Mouse (Mus musculus): ENCODE results near the gene Cass4. TPM values are rescaled to one million over a fixed set of nuclear protein-coding genes. Genes with fewer than 3 reads are reported as not detected.

The Cass4 gene
- polyA plus RNA-seq, 1 experiment from 2014 or later = 0.26 TPM

DNA sequence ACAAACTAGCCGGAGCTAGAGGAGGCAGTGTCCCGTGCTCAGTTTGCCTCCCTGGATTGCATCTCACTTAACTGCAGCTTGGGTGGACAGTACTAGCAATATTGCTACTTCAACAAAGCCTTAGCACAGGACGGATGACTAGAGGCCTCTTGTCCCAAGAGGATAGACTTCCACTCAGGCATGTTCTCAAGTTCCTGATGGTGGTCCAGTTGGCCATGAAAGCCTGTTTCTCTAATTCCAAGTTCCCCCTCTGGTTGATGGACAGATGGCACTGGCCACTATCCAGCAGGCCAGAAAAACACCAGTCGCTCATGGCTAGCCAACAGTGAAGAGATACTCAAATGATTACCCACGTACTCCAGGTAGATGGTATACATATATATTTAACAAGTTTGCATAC, 37.8 kb upstream of the Cass4 start:
- Histone ChIP-seq H3K27me3 (no peaks in the 10 kb centered on the region), H3K4me3 (no peak overlapping the region), H3K27ac (no peak overlapping the region), H3K36me3 (peaks cover 57% of the 10 kb centered on the region), H3K9me3 (replicated peaks) (no peaks in the 10 kb centered on the region), H3K4me2 (no peak overlapping the region), H3K4me1 (replicated peaks) (no peaks in the 10 kb centered on the region; the same call in 1 of the 2 replicates), H3K9ac (no peak overlapping the region)
- no peak for ATAC-seq (replicated peaks; ENCODE audit: insufficient number of reproducible peaks, insufficient read depth, low FRiP score, low read depth)
- WGBS = 79% methylated on average over 5 of the region's 5 CpGs

DNA sequence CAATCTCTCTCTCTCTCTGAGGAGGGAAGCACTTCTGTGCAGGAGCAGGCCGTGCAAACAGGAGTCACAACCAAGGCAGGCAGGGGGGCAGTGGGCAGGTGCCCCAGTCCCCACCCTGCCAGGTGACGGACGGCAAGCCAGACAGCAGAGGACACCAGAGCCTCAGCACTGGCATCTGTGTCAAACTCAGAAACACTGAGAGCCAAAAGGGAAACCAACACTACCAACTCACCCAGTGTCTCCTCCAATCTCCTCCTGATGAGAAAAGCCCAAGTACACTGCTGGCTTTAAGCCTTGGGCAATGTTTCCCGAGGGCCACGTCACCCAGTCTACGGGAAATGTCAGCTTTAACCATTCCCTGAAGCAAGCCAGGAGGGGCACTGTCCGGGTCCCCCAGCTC, 30.4 kb upstream of the Cass4 start:
- no peak overlapping the region for H3K4me3 ChIP-seq
- peaks cover 78% of the 10 kb centered on the region for H3K36me3 ChIP-seq
- H3K9me3 ChIP-seq (replicated peaks) = no peaks in the 10 kb centered on the region
- 83% methylated on average over 7 of the region's 7 CpGs for WGBS
- ATAC-seq (replicated peaks; ENCODE audit: insufficient number of reproducible peaks, insufficient read depth, low FRiP score, low read depth) = no peak
- peak overlapping the region; percentile 4; the same call in 1 of the 2 replicates for H3K9ac ChIP-seq
- H3K27me3 ChIP-seq = no peaks in the 10 kb centered on the region
- no peak overlapping the region for H3K27ac ChIP-seq
- no peak overlapping the region for H3K4me2 ChIP-seq
- H3K4me1 ChIP-seq (replicated peaks) = peaks cover 6% of the 10 kb centered on the region

GRCm38 (mm10) chr2:172370411-172371223, 23.0 kb upstream of the Cass4 start, which contains the start of the genes Aurka and Cstf1:
Gene Aurka (minus strand): TSS chr2:172370535.
Gene Cstf1 (plus strand): TSS chr2:172370681.
- Histone ChIP-seq H3K4me1 (replicated peaks) (peaks cover 33% of the 10 kb centered on the region), H3K4me2 (peak within 1 kb of the TSS; percentile 83), H3K27ac (peak within 1 kb of the TSS; percentile 86), H3K9ac (peak within 1 kb of the TSS; percentile 92), H3K27me3 (no peaks in the 10 kb centered on the region), H3K9me3 (replicated peaks) (no peaks in the 10 kb centered on the region), H3K36me3 (peaks cover 42% of the 10 kb centered on the region), H3K4me3 (peak within 1 kb of the TSS; percentile 90)
- under 1% methylated on average over 66 of the region's 66 CpGs for WGBS
- ATAC-seq (replicated peaks; ENCODE audit: insufficient number of reproducible peaks, insufficient read depth, low FRiP score, low read depth) = peak; percentile 97

DNA sequence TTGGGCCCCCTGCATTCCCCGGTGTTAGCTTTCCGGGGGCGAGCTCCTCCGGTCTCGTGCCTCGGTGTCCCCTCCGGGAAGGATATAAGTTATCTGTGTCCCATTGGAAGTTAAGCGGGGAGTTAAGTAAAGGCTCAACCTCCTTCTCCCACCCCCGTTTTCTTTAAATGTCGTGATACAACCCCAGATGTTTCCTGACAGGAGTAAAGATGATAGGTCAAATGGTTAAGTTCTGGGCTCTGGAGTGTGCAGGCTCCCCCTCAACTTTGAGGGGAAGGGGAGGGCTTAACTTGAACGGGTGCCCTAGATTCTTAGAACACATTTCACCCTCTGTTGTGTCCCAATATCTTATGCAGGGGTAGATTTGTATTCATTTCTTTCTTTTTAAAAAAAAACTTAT, 22.3 kb upstream of the Cass4 start:
- Histone ChIP-seq H3K4me2 (peak overlapping the region; percentile 69), H3K9ac (peak overlapping the region; percentile 92), H3K36me3 (peaks cover 43% of the 10 kb centered on the region), H3K27me3 (no peaks in the 10 kb centered on the region), H3K9me3 (replicated peaks) (no peaks in the 10 kb centered on the region), H3K4me3 (peak overlapping the region; percentile 90), H3K27ac (peak overlapping the region; percentile 86), H3K4me1 (replicated peaks) (peaks cover 33% of the 10 kb centered on the region)
- 0% methylated on average over 11 of the region's 11 CpGs for WGBS
- no peak for ATAC-seq (replicated peaks; ENCODE audit: insufficient number of reproducible peaks, insufficient read depth, low FRiP score, low read depth)

DNA sequence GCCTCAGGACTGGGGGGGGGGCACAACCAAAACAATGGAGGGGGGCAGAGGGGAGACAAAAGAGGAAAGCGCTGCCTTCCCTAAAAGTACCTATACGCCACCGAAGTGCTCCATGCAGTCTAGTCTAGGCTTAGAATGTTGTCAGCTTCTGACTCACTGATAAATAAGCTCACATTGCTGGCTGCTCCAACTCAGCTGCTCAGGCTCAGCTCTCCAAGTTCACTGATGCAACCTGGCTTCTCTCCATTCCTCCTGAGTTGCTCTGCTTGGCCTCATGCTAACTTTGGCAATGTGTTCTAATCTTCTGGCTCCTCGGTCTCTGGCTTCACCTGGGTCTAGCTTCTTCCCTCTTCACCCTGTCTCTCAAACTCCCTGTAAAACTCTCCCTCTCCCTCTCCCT, 17.0 kb upstream of the Cass4 start:
- Histone ChIP-seq H3K4me1 (replicated peaks) (peaks cover 6% of the 10 kb centered on the region), H3K4me3 (no peak overlapping the region), H3K27me3 (no peaks in the 10 kb centered on the region), H3K9me3 (replicated peaks) (no peaks in the 10 kb centered on the region), H3K9ac (no peak overlapping the region), H3K27ac (no peak overlapping the region), H3K4me2 (no peak overlapping the region), H3K36me3 (peaks cover 85% of the 10 kb centered on the region)
- ATAC-seq (replicated peaks; ENCODE audit: insufficient number of reproducible peaks, insufficient read depth, low FRiP score, low read depth) = no peak
- WGBS = 79% methylated on average over 4 of the region's 4 CpGs

DNA sequence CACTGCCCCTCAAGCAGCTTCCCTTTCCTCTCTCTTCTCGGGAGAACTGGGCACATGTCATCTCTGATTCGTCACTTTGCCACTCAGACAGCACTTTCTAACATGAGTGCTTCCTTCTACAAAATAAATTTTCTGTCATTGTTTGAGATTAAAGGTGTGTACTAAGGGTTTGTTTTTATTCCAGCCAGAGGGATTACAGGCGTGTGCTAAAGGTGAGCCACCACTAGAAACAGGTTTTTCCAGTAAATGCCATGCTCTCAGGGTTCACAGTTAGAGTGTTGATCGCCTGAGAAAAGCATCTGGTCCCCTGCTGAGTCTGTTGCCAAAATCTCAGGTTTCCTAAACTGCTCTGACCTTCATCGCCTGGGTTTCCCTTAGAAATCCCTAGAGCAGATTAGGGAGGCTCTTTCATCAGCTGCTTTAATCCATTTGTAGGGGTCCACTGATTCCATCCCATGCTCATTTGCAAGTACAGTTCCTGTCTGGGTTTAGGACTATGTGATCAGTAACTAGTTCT, 16.5 kb upstream of the Cass4 start:
- WGBS = 61% methylated on average over 5 of the region's 5 CpGs
- no peak overlapping the region for H3K27ac ChIP-seq
- no peaks in the 10 kb centered on the region for H3K27me3 ChIP-seq
- H3K36me3 ChIP-seq = peaks cover 88% of the 10 kb centered on the region
- no peak for ATAC-seq (replicated peaks; ENCODE audit: insufficient number of reproducible peaks, insufficient read depth, low FRiP score, low read depth)
- no peak overlapping the region for H3K9ac ChIP-seq
- no peak overlapping the region for H3K4me3 ChIP-seq
- no peak overlapping the region for H3K4me2 ChIP-seq
- 0 out of 2 replicates have a peak, but pooled peaks cover 2% of the 10 kb centered on the region for H3K4me1 ChIP-seq (replicated peaks)
- H3K9me3 ChIP-seq (replicated peaks) = no peaks in the 10 kb centered on the region

GRCm38 (mm10) chr2:172378332-172378731, 15.3 kb upstream of the Cass4 start:
- Histone ChIP-seq H3K9ac (no peak overlapping the region), H3K27me3 (no peaks in the 10 kb centered on the region), H3K4me2 (no peak overlapping the region), H3K36me3 (peaks cover 81% of the 10 kb centered on the region), H3K4me3 (no peak overlapping the region), H3K9me3 (replicated peaks) (no peaks in the 10 kb centered on the region), H3K27ac (no peak overlapping the region), H3K4me1 (replicated peaks) (no peaks in the 10 kb centered on the region)
- 65% methylated on average over 7 of the region's 7 CpGs for WGBS
- no peak for ATAC-seq (replicated peaks; ENCODE audit: insufficient number of reproducible peaks, insufficient read depth, low FRiP score, low read depth)

- Histone ChIP-seq H3K4me3 (no peak overlapping the region), H3K27ac (no peak overlapping the region), H3K9me3 (replicated peaks) (no peaks in the 10 kb centered on the region), H3K36me3 (peaks cover 61% of the 10 kb centered on the region), H3K4me2 (no peak overlapping the region), H3K27me3 (no peaks in the 10 kb centered on the region), H3K9ac (no peak overlapping the region), H3K4me1 (replicated peaks) (no peaks in the 10 kb centered on the region)
- no peak for ATAC-seq (replicated peaks; ENCODE audit: insufficient number of reproducible peaks, insufficient read depth, low FRiP score, low read depth)
- WGBS = 90% methylated on average over 17 of the region's 17 CpGs
Measured at GRCm38 (mm10) chr2:172380513-172380912, 13.1 kb upstream of the Cass4 start.

DNA sequence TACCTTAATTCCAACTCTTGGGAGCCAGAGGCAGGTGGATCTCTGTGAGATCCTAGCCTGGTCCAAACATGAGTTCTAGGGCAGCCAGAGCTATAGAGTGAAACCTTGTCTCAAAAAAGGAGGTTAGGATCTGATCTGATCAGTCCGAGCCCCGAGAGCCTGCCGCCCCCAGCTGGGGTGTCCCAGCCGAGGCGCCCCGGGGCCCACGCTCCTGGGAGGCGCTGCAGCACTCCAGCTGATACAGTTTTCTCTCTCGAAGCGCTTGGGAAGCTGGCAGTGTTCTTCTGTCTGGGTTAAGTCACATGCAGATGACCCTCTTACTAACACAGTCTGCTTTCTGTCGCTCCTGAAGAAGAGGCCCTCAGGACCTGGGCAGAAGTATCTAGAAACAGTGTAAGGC, 12.3 kb upstream of the Cass4 start:
- ATAC-seq (replicated peaks; ENCODE audit: insufficient number of reproducible peaks, insufficient read depth, low FRiP score, low read depth) = no peak
- H3K9ac ChIP-seq = no peak overlapping the region
- peaks cover 53% of the 10 kb centered on the region for H3K36me3 ChIP-seq
- H3K9me3 ChIP-seq (replicated peaks) = no peaks in the 10 kb centered on the region
- no peaks in the 10 kb centered on the region for H3K4me1 ChIP-seq (replicated peaks)
- 88% methylated on average over 11 of the region's 11 CpGs for WGBS
- no peaks in the 10 kb centered on the region for H3K27me3 ChIP-seq
- H3K27ac ChIP-seq = no peak overlapping the region
- H3K4me2 ChIP-seq = no peak overlapping the region
- H3K4me3 ChIP-seq = no peak overlapping the region

- no peak overlapping the region for H3K4me3 ChIP-seq
- no peak overlapping the region for H3K9ac ChIP-seq
- no peak overlapping the region for H3K27ac ChIP-seq
- ATAC-seq (replicated peaks; ENCODE audit: insufficient number of reproducible peaks, insufficient read depth, low FRiP score, low read depth) = no peak
- no peak overlapping the region for H3K4me2 ChIP-seq
- no peaks in the 10 kb centered on the region for H3K4me1 ChIP-seq (replicated peaks)
- H3K9me3 ChIP-seq (replicated peaks) = no peaks in the 10 kb centered on the region
- H3K36me3 ChIP-seq = peaks cover 49% of the 10 kb centered on the region
- 87% methylated on average over 12 of the region's 12 CpGs for WGBS
- H3K27me3 ChIP-seq = no peaks in the 10 kb centered on the region
Measured at GRCm38 (mm10) chr2:172381898-172382297, 11.7 kb upstream of the Cass4 start.

DNA sequence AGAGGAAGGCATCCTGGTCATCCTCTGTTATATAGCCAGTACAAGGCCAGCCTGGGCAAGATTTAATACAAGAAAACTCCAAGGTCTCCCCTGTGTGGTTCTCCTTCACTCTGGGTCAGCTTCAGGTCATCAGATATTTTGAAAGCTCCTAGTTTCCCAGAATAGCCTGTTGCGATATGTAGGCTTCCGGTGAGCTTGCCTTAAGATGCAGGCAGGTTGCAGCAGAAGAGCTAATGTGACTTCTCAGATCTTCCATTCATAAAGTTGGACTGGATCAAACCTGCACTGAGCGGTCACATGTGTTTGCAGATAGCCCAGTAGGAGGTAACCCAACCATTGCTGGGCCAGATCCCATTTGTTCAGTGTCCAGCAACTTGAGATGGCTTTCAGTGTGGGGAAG, 8.9 kb upstream of the Cass4 start:
- ATAC-seq (replicated peaks; ENCODE audit: insufficient number of reproducible peaks, insufficient read depth, low FRiP score, low read depth) = no peak
- Histone ChIP-seq H3K36me3 (peaks cover 22% of the 10 kb centered on the region), H3K27ac (no peak overlapping the region), H3K4me2 (no peak overlapping the region), H3K4me3 (no peak overlapping the region), H3K27me3 (no peaks in the 10 kb centered on the region), H3K4me1 (replicated peaks) (no peaks in the 10 kb centered on the region), H3K9me3 (replicated peaks) (no peaks in the 10 kb centered on the region), H3K9ac (no peak overlapping the region)
- WGBS = 55% methylated on average over 3 of the region's 3 CpGs

- no peak overlapping the region for H3K4me3 ChIP-seq
- ATAC-seq (replicated peaks; ENCODE audit: insufficient number of reproducible peaks, insufficient read depth, low FRiP score, low read depth) = no peak
- WGBS = 18% methylated on average over 6 of the region's 6 CpGs
- H3K4me2 ChIP-seq = no peak overlapping the region
- no peak overlapping the region for H3K27ac ChIP-seq
- peaks cover 7% of the 10 kb centered on the region for H3K4me1 ChIP-seq (replicated peaks)
- H3K9me3 ChIP-seq (replicated peaks) = no peaks in the 10 kb centered on the region
- H3K36me3 ChIP-seq = no peaks in the 10 kb centered on the region
- no peak overlapping the region for H3K9ac ChIP-seq
- no peaks in the 10 kb centered on the region for H3K27me3 ChIP-seq
Measured at GRCm38 (mm10) chr2:172390341-172390740, 3.3 kb upstream of the Cass4 start.

All from heart, embryonic 15.5 days (tissue).